Mouse (Mus musculus): ENCODE data around the gene Cttnbp2nl.

Cttnbp2nl gene

GRCm38 (mm10) chr3:104965070-104965855, 87.7 kb downstream of the Cttnbp2nl start:
- no peak for DNase-seq (ENCODE audit: inconsistent ontology term)

GRCm38 (mm10) chr3:104963331-104964276, 89.3 kb downstream of the Cttnbp2nl start:
- no peak for DNase-seq (ENCODE audit: inconsistent ontology term)

GRCm38 (mm10) chr3:104962866-104963265, 90.1 kb downstream of the Cttnbp2nl start:
- DNase-seq (ENCODE audit: inconsistent ontology term), result no peak

GRCm38 (mm10) chr3:104962141-104962611, 90.8 kb downstream of the Cttnbp2nl start:
- DNase-seq (ENCODE audit: inconsistent ontology term), result no peak

GRCm38 (mm10) chr3:104961066-104962059, 91.6 kb downstream of the Cttnbp2nl start, which contains the start of gene Wnt2b:
Gene Wnt2b, minus strand, starts transcription at chr3:104961921.
- peak; percentile 67 for DNase-seq (ENCODE audit: inconsistent ontology term)

- DNase-seq (ENCODE audit: inconsistent ontology term), result no peak
Measured at GRCm38 (mm10) chr3:104960026-104961000, 92.6 kb downstream of the Cttnbp2nl start.

GRCm38 (mm10) chr3:104956131-104956581, 96.8 kb downstream of the Cttnbp2nl start:
- no peak for DNase-seq (ENCODE audit: inconsistent ontology term)

- no peak for DNase-seq (ENCODE audit: inconsistent ontology term)
Measured at GRCm38 (mm10) chr3:104954551-104954950, 98.4 kb downstream of the Cttnbp2nl start.

- DNase-seq (ENCODE audit: inconsistent ontology term), result no peak
Measured at GRCm38 (mm10) chr3:104954137-104954536, 98.8 kb downstream of the Cttnbp2nl start.

GRCm38 (mm10) chr3:104952891-104953670, 99.9 kb downstream of the Cttnbp2nl start:
- DNase-seq (ENCODE audit: inconsistent ontology term), result no peak
